Mouse (Mus musculus) right cerebral cortex, adult 2 months (tissue): ENCODE results near the gene Sfrp2.

Experiments
- DNase-seq, 2 experiments: peaks; one replicate each; pipeline ENCODE4 v3.0.0; 2021 to 2022; ENCODE audit warnings: low spot score in 2 of 2

The Sfrp2 gene

DNA sequence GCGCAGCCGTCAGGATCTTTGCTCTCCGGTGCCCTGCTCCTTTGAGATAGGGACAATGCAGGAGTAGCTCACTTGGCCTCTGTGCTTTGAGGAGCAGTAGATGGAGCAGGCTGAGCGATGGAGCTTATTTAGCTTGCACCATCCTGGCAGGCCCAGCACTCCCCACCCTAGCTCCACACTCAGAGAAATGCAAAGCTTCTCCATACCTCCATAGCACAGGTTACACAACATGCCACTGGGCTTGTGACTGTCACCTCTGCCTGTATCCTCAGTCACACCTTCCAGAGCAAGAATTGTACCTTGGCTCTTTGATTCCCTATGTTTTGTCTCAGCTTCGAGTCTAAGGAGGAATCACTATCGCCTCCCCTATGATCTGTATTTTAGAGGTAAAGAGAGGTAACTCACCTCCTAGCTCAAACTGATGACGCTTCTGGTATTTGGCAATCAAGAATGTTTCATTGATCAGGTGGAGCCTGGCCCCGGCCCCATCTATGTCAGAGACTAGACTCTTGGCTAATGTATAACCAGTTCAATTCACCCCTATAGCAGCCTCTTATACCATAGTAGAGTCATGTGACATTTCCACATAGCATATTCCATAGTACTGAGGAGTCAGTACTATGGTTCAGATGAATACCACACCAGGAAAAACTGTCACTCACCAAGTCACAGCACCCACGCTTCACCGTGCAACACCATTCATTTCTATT, 5.2 kb downstream of the Sfrp2 start:
- no peak for DNase-seq

DNA sequence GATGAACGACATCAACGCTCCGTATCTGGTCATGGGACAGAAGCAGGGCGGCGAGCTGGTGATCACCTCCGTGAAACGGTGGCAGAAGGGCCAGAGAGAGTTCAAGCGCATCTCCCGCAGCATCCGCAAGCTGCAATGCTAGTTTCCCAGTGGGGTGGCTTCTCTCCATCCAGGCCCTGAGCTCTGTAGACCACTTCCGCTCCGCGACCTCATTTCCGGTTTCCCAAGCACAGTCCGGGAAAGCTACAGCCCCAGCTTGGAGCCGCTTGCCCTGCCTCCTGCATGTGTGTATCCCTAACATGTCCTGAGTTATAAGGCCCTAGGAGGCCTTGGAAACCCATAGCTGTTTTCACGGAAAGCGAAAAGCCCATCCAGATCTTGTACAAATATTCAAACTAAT, 7.2 kb downstream of the Sfrp2 start:
- DNase-seq, result no peak

DNA sequence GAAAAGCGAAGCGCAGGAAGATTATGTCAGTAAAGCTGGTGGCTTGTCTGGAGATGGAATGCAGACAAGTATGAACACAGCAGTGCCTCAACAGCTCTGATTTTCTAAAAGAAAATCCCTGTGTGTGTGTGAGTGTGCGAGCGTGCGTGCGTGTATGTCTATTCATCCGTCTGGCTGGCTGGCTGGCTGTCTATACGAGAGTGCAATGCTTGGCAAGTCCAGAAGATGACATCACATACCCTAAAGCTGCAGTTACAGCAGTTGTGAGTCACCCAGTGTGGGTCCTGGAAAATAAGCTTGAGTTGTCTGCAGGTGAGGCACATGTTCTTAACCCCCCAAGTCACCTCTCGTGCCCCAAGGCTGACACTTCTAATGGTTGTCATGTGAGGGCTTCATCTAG, 9.3 kb downstream of the Sfrp2 start:
- DNase-seq, result no peak

DNA sequence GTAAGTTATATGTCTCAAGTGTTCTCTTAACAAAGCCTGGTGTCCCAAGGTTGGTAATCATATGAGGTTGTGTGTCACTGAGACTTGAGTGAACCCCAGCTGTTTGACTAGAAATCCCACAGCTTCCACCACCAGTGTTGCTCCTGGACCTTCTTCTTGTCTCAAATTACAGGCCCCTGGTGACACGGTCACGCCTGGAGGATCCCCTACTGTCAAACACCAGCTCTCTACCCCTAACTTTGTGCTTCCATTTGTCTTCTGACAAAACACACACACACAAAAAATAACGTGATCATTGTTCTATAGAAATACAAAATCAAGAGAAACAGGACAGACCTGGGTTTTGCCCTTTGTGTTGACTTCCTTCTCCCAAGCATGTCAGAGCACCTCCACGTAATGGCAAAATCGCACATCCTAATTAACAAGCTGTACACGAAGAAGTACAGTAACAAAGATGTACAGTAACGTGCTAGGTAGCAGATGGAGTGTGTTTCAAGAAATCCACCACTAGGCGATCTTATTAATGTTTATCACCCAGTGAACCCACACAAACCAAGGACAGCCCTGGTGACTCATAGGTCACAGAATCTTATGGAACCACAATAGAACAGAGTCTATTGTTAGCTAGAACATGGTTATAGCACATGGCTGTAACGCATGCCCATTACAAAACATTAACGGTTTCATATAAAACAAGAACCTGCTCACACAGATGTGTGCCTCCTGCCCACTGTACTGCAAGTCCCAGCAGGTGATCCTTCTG, 15.5 kb downstream of the Sfrp2 start:
- no peak for DNase-seq

DNA sequence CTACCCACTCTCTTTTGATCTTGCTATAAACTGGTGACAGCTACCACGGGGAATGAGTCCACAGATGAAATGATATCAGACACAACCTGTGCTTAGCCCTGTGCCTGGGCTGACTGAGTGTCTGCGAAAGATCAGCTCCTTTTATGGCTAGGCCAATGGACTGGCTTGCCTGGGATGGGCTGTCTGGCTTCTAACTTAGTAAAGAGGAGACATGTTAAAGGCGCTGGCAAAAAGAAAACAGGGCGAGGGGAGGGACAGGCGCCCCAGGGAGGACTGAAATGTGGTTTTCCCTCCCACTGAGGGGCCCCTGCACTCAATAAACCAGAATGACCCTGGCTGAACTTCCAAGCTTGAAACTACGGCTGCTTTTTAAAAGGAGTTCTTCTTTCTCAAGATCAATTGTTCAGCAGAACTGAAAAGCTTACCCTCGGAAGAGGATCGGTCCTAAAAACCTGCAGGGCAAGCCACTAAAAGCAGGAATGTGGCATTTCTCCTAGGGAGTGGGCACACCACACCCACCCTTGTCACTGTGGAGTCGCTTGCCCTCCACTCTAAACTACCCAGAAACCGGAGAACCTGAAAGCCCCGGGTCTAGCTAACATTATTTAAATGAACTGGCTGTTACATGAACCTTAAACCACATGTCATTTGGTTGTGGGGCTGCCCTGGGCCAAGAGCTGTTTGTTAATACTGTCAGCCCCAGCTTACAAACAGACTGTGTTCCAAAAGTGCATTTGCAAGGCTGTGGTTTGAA, 17.8 kb downstream of the Sfrp2 start:
- DNase-seq, result no peak

DNA sequence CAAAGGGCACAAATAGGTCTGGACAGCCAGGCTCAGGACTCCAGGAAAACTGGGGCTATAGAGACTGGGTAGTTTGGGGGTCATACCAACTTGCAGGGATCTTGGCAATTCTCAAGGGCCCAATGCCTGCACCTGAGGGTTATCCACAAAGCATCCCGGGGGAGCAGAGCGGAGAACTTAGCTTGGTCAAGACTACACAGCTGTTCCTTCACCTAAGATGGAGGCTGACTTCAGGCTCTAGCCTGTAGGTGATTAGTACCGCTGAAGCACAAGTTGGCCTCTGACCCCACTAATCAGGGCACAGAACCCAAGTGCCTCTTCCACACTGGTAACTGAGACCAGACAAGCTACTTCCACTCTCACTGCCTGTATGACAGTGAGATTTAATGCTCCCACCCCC, 18.6 kb downstream of the Sfrp2 start:
- no peak for DNase-seq

DNA sequence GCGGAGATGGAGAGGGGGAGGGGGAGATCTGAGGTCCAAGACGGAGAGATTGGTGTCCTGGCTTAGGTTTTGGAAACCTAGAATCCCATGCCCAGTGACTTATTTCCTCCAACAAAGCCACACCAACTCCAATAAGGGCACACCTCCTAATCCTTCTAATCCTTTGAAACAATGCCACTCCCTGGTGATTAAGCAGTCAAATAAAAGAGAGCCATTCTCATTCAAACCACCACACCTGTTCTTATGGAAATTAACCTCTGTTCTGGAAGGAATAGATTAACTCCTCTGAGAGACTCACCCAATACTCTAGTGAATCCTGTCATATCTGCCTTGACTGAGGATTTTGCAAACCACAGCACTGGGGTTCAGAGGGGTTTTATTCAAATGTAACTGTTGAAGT, 21.0 kb downstream of the Sfrp2 start:
- DNase-seq, result no peak

DNA sequence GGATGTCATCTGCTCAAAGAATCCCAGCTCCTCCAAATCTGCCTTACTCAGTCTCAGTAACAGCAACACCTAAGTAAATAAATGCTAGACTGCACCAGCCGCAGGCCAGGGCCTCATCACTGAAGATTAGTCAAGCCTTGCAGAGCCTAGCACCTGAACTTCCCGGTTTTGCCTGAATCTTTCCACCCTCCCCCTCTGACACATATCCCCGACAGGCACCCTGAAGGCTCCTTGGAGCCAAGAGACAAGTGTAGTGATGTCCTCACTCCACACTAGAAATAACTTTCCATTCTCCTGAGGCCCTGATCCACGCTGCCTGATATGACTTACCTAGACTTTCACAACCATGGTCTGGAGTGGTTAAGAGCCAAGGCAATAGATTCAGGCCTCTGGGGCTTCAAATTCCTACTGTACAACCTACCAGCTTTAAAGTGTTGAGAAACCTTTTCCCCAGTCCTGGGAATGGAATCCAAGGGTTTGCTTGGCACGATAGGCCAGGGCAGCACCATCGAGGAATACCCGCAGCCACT, 21.7 kb downstream of the Sfrp2 start:
- no peak for DNase-seq

DNA sequence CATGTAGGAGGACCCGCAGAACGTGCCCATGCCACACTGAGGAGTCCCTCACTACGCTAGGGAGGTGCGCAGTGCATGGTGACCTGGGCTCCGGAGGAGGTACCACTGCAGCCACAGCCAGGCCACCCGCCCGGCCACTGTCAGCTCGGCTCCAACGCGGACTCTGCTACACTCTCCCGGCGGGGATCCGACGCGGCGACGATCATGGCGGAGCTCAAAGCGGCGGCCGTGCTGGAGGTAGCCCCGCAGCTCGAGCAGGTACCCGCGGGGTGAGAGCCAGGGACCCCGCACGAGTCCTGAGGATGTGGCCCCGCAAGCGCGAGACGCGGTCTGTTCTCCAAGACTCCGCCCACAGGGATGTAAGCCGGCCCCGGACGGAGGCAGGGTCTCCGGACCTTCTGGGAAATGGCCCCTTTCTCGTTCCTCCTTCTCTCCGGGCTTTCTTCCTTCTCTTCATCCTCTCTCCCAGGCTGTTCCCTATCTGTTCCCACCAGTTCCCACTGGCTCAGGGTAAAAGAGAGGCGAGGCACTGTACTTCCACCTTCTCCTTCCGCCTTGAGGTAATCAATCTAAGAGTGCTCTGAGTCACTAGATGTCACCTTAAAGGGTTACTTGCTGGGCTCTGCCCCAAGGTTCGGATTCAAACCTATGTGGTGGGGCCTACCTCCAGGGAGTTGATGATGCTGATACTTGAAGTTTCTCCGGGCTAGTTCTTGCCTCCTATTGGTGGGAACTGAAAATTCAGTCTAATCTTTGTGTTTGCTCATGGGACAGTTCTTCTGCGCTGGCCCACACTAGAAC, 23.7 kb downstream of the Sfrp2 start:
- DNase-seq, result no peak

DNA sequence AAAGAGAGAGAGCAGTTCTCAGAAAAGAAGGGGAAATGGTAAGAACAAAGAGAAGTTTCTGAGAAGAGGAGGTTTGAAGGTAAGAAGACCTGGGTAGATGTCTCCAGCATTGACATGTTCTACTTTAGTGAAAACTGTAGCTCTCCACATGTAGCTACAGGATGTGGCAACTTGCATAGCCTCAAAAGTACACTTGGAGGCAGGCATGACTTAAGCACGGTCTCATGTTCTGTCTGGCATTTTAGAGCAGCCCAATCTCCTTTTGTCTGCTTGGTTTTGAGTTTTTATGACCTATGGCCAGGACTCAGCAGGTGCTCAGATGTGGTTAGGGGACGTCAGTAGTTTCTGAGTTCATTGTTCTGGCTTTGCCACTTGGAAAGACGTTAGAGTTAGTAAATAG, 25.3 kb downstream of the Sfrp2 start:
- DNase-seq, result no peak

DNA sequence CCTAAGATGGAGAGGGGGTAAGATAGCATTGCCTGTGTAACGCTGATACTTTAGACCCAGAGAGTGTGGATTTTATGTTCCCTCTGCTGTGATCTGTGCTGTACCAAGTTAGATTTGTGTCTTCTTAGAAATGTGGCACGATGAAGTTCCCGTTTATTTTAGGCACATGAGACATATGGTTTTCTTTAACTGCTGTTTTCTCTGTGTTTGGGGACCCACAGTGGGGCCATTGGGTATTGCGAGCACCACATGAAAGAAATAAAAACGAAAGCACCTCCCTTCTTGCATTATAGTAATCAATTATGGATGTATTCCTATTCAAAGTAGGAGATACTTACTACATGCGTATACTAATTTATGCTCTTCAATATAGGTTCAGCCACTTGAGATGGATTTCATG, 31.0 kb downstream of the Sfrp2 start:
- no peak for DNase-seq

DNA sequence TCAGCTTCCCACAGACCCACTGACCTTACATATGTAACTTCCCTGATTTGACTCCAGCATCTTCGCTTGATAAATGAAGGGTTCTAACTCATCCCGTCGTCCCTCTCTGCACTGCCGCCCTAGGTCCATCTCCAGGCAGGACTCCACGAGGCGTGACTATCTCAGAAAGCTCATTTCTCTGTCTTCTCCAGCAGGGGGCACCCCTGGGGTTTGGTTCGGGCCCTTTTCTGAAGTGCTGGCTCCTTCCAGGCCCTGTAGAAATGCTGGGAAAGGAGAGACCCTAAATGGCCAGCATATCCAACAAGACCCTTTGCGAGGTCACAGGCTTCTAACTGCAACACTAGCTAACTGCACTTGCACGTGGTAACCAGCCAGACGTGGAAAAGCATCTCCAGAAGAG, 31.7 kb downstream of the Sfrp2 start:
- peak; percentile 24 to 64 for DNase-seq

DNA sequence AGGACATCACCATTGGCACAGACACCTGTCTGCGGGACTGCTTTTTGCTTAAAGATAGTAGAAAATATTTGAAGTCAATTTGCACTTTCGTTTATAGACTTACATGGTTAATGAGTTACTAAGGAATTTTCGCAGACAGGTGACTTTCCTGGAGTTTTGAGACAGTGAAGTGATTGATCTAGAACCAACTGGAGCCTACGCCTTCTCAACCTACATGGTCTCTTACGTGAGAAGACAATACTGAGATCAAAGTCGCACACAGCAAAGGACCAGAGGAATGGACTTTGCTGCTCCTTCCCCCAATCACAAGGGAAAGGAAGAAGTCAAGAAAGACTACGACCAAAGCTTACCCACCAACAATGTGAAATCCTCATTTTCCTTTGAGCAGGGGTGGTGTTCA, 33.4 kb downstream of the Sfrp2 start:
- DNase-seq, result no peak

DNA sequence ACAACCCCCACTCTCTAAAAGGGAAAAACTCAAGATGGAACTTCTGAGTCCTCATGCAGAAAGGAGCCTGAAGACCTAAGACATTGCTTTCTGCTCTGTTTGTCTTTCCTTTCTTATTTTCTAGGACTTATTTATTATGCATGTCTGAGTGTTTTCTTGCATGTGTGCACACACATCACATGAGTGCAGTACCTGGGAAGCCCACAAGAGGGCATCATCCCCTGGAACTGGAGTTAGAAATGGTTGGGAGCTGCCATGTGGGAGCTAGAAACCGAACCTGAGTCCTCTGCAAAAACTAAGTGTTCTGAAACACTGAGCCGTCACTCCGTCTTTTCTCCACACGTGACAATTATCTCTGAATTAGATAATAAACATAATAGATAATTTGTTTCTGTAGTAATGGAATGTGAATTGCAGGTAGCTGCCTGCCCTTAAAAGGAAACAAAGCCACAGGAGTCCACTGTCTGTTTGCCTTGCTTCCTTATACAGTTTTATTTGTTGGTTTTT, 35.6 kb downstream of the Sfrp2 start:
- DNase-seq, result no peak

DNA sequence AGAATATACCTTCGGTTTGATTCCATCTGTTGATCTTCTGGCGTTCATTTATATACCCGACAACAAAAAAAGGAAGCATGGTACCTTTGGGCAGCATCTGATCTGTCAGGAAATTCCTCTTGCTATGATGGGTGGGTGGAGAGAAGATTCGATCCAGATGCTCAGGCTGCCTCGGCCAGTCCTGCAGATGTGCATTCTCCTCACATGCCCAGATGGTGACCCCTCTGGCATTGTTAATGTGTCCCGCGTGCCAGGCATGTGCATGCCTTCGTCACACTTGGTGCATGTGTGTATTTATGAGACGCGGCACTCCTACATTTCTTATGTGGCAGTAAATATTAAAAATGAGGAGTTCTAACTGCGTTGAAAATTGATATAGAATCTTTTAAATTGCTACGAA, 42.4 kb downstream of the Sfrp2 start:
- DNase-seq, result no peak

DNA sequence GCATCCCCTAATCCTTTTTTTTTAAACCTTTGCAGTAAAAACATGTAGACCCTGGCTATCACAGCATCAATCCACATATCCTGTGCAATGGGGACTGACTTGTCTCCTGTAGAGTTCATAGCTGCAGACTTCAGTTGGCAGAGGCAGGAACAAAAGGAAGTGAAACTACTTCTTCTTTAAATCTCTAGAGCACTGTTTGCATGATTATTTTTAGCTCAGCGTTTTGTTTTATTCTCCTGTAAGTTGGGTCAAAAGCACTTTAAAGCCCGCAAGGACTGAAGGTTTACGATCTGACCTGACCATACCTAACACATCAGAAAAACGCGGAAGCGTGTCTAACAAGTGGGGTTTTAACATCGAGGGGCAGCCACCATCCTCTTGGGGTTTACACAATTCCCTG, 45.9 kb downstream of the Sfrp2 start:
- no peak for DNase-seq

DNA sequence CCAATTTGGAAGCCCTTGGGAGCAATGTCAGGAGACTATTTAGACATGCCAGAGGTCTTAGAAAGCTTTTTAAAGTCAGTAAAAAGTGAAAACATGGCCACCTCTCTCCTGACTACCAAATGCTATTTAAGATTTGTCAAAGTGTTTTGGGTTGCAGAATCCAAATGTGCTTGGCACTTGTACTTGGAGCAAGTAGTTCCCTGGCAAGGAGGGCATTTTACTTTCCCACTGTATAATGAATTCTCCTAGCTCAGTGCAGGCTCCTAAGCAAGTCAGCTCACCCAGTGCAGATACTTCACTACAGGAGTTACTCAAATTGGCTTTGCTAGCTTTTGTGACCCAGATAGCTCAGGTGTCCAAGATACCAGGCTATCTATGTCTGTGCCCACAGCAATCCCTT, 46.7 kb downstream of the Sfrp2 start:
- DNase-seq, result no peak

DNA sequence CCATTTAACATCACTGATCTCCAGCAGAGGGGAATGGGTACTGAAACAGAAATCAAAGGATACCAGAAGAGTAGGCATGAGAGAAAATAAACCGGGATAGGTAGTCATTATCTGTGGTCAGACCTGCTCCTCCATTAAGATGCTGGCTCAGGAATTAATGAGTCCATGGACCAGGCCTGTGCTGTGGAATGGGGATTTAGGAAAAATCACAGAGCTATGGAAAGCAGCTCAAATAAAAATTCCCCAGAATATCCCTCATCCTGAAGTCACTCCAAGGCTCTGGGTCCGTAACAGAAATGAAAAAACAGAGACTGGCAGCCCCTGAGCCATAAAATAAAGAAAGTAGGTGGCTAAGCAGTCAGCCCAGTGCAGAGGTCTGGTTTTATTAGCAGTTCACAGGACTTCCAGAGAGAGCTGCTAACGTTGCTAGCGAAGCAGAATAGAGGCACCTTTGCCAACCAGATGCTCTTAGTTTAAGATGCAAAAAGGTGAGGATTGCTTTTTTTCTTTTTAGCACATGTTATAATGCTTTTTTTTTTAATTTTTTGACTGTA, 50.3 kb downstream of the Sfrp2 start:
- no peak for DNase-seq

DNA sequence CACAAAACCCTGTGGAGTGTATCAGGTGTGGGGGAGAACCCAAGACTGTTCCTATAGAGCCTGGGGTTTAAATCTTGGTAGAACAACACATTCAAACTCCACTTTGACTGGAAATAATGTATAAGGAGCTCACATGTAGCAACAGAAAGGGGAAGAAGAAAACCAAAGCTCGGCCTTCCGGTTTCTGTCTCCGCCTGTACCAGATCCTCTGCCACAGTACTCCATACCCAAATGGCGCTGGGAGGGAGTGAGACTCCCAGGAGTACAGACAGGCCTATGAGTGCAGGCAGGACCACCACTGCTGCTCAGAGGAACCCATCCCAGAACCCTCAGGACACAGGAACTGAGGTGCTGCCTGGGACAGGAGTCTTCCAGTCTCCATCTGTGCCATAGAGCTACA, 57.7 kb downstream of the Sfrp2 start:
- no peak for DNase-seq
